Mouse (Mus musculus) R1 (cell line): ENCODE measurements at regions not wholly inside any gene's neighbourhood (a gene's known extent, or its start where the extent isn't known, plus 50 kb on each side); places are given as distances from the start of the nearest gene placed in this dataset.

Experiments used
- DNase-seq: peaks from one replicate; pipeline ENCODE4 v3.0.0-alpha.2; 2018; ENCODE audit warnings: low read depth, low spot score

- DNase-seq, result no peak
Observed at GRCm38 (mm10) chr1:104578123-104578522, 190.2 kb upstream of the Cdh20 start.

- no peak for DNase-seq
Observed at GRCm38 (mm10) chr1:104584123-104584522, 184.2 kb upstream of the Cdh20 start.

GRCm38 (mm10) chr1:104586985-104587384, 181.3 kb upstream of the Cdh20 start:
- DNase-seq, result no peak

GRCm38 (mm10) chr1:104605301-104605700, 163.0 kb upstream of the Cdh20 start:
- DNase-seq, result no peak

GRCm38 (mm10) chr1:104609409-104609808, 158.9 kb upstream of the Cdh20 start:
- DNase-seq, result peak; percentile 38

GRCm38 (mm10) chr1:104617374-104617773, 151.0 kb upstream of the Cdh20 start:
- no peak for DNase-seq

- no peak for DNase-seq
Observed at GRCm38 (mm10) chr1:104619805-104620375, 148.4 kb upstream of the Cdh20 start.

- no peak for DNase-seq
Observed at GRCm38 (mm10) chr1:104625528-104625927, 142.8 kb upstream of the Cdh20 start.

- no peak for DNase-seq
Observed at GRCm38 (mm10) chr1:104652405-104652804, 115.9 kb upstream of the Cdh20 start.
